Mouse (Mus musculus): ENCODE data around the gene Zfp467.
A peak's percentile ranks its signal among the peaks of the same experiment; 100 is the strongest.

The Zfp467 gene

DNA sequence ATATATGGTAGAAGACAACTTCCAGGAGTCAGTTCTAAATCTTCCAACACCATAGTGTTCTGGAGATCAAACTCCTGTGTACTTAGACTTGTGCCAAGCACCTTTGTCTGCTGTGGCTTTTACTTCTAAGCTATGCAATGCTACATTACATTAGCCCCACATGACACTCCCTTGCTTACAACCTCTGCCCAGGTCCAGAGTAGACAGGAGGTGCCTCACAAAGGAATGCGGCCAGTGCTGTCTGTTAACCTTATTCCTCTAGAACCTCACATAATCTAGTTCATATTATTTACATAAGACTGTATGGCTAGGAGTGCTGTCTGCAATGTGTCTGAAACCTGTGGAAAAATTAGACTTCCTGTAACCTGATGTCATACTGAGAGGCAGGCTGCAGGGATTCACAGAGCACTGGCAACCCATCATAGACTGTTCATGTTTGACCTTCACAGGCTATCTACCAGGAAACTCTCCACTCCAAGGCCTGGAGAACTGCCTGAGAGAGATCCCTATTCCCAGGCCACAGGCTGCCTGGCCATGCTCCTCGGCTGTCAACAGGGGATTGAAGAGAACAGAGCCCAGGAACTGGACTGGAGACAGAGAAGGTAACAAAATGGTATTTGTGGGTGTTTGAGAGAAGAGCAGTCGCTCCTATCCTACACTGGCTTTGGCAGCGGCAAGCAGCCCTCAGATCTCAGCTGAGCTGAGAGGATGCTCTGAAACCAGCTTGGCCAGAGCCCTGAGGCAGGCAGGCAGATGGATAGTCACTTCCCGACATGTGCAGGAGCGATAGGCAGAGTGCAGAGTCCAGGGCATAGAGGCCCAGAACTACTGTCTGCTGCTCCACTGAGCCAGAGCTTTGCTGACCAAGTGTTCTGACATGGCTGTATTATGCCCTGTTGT lies 34.2 kb downstream of the Zfp467 start:
- DNase-seq (ENCODE audit: low spot score), result no peak

DNA sequence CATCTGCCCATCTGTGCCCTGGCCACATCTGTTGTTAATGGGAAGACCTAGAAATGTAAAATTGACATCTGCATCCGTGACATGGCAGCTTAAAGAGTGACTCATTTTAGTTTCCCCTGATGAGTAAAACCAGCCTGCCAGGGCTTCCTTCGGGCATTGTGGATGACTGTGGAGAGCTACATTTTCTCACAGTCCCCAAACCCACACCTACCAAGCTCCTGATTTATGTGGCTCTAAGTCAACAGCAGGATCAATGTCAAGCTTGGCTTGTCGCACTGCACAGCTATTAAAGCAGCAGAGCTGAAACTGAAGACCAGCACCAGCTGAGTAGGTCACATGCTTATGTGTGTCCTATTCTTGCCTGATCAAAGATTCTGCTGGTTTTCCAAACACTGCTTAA lies 35.1 kb downstream of the Zfp467 start:
- peak; percentile 22 for DNase-seq (ENCODE audit: low spot score)

DNA sequence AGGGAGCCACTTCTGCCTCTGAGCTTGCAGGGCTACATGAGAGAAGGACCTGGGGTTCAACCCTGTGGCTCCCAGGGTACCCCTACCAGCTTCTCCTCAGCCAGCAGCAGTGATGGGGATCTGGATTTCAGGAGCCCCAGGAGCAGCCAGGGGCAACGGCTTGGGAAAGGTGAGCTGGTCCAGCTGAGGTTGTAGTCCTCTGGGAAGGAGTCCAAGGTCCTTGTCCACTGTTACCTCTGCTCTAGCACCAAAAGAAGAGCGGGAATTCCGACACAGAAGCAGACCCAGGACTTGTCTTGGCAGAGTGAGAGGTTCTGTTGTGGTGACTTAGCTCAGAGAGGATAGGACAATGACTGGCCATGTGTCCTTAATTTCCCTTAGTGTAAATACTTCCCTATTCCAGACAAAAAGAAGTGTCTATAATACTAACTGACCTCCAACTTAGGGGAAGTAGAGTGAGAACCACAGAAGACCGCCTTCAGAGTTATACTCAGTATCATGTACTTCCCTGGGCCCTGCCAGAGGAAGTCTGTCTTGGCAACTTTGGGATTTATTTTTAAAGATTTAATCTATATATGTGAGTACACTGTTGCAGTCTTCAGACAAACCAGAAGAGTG lies 35.8 kb downstream of the Zfp467 start:
- DNase-seq (ENCODE audit: low spot score), result no peak

DNA sequence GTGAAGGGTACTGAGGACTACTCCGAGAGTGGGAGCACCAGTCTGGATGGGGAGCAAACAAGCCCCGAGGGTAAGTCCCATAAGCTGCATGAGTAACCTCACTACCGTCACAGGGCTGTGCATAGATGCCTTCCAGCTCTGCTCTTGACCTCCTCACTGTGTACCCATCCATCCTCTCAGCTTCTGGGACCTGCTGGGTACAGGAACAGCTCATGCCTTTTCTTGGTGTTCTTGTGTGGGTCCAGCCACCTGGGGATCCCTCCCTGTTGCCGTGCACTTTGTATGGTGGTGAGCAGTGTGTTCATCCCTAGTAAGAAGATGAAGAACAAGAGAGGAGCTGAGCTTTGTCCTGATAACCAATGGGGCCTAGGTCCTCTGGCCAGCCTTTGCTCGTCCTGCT lies 41.6 kb downstream of the Zfp467 start:
- no peak for DNase-seq (ENCODE audit: low spot score)

DNA sequence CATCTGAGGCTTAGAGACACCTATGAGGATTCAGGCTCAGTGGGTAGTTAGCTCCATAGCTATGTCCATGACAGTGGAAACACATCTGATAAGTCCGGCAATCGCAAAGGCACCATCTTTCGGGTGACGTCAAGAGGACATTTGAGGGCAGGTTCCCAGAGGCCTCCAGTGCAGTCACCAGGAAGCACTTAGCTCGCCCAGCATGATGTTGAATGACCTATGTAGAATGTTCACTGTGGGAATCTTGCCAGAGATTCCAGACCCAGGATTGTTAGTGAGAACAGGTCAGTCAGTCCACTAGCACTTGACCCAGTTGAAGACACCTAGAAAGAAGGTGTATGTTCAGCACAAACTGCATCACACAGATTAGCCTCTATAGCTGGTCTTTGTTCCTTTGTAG lies 45.7 kb downstream of the Zfp467 start:
- no peak for DNase-seq (ENCODE audit: low spot score)

DNA sequence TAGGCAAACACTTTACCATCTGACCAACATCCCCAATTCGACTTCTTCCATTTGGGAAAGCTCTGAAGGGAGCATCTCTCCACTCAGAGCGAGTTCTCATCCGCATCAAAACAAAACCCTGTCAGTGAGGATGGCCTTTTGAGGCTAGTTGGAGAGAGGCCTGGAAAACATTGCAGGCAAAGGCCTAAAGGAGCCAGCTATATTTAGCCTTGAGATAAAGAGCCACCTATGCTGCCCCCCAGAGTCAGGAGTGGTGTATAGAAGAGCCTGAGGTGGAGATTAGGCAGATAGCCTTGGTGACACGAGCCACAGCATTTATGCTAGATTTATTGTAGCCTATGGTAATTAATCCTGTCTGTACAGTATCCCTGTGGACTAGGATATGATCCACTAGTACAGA lies 48.3 kb downstream of the Zfp467 start:
- peak; percentile 46 for DNase-seq (ENCODE audit: low spot score)

DNA sequence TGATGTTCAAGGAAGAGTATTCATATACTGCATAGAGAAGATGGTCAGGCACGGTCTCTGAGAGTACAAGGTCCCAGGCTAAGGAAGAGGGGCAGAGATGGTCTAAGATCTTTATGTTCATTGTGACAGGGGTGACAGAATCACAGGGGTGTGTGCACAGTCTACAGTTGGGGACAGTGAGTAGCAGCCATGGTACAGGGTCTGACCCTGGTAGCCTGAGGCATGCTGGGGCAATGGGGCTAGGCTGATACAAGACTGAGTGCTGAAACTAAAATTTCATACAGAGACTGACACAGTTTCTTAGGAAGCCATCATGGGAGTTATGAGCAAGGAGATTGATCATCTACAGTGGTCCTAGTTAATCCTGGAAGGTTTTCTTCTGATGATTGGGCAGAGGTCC lies 48.9 kb downstream of the Zfp467 start:
- DNase-seq (ENCODE audit: low spot score), result no peak

DNA sequence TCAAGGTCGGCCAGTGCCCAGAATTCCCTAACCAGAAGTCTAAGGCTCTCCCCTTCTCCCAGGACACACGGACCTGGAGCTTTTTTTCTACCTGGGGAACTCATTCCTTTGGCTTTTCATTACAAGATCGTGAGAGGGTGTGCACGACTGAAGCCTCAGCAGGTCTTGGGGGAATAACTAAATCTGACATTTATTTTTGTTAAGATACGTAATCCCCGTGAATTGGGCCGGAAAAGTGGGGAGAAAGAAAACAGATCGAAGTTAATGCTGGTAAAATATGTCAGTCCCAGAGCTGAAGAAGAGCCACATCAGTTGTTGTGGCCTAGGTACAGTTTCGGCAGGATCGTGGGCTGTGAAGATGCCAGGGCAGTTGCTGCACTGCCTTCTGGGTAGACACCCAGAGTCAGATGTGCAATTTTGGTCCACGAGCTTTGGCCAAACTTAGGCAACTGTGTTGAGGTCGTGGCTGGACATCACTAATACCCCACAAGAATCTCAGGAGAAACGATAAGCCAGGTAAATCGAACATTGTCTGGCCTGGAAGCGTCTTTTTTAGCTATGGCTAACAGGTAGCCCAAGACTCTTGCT lies 49.5 kb downstream of the Zfp467 start:
- DNase-seq (ENCODE audit: low spot score), result no peak

DNA sequence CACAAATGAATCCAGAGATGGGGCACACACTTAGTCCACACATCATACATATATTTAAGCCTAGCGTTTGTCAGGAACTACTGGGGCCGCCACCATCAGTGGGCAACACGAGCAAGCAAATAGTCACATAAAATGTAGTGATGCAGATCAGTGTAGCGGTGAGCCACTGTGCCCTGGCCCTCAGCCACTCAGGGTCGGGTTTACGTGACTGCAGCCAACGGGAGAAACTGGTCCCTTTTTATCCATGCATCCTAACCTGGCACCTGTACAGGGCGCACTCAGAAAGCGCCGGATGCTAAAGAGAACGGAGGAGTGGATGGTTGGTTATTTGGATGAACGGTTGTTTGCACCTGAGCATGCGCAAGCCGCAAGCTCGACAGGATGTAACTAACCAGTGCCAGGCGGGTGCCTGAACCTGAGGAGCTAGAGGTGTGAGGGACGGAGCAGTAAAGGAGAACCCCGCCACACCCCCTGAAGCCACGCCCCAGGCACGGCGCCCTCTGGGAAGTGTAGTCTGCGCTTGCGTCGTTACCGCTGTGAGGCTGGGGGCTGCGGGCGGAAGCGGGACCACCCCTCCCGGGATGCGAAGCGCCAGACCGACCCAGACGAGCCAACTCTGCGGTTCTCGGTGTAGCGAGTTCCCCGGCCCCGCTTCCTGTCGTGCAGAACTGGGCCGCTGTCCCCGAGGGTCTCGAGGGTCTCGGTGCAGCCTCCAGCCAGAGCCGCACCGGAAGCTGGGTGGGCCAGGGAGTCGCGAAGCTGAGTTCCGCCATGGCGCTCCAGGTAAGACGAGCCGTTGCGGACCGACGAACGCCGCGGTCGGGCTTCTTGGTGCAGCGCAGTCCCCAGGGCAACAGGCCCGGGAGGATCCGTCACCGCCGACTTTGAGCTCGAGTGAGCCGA lies 50.3 kb downstream of the Zfp467 start, which contains the start of gene Krba1:
TSS of gene Krba1 (plus strand) at position 482 of the 903 bp plus-strand sequence.
- DNase-seq (ENCODE audit: low spot score), result peak; percentile 72

DNA sequence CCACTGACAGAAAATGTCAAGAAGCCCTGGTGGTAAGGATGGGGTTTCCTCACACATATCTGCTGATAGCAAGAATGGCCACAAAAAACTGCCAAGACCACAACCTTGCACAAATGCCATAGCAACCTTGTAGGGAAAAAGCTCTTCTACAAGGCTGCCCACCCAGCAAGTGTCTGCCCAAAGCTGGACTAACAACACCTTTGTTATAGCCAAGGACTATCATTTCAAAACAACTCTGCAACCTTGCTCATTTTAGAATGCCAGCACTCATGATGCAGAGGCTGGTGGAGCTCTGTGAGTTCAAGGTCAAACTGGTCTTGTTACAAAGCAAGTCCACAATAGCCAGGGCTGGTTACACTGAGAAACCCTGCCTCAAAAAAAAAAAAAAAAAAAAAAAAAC lies 51.8 kb downstream of the Zfp467 start:
- no peak for DNase-seq (ENCODE audit: low spot score)

DNA sequence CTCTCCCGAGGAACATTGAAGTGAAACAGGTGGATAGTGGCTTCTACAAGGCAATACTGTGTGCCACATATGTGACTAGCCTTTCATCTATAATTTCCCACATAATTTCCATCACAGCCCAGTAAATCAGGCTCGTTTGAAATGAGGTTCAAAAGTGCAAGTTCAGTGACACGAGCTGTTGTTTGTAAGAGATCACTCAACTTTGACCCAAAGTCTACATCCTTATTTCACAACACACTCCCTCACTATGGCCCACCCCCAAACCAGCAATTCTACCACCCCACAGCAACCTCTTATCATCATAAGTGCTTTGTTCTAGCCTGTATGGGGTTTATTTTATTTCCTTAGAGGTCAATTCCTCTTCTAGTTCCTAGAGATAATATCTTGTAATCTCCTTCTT lies 57.4 kb downstream of the Zfp467 start:
- no peak for DNase-seq (ENCODE audit: low spot score)

All from MN1 (cell line).